Mouse (Mus musculus) kidney, embryonic 14.5 days (tissue): ENCODE measurements around the gene Slco4a1. TPM values are rescaled to one million over a fixed set of nuclear protein-coding genes. Genes with fewer than 3 reads are reported as not detected.

Experiments
- ATAC-seq: fragments of 200-750 bp; cut with Nextera tagmentation; 2 replicates; pipeline ENCODE4 v1.8.0; 2017; ENCODE audit warnings: moderate number of reproducible peaks, mild to moderate bottlenecking, moderate TSS enrichment, moderate library complexity; ENCODE audit not compliant: low FRiP score, low TSS enrichment
- H3K27ac ChIP-seq: fragments of 300-500 bp; sonication (generic); 2 replicates; pipeline ENCODE4 v1.5.1; 2014; ENCODE audit warnings: low read depth, mild to moderate bottlenecking, low read length, moderate library complexity, mixed read lengths
- H3K27me3 ChIP-seq: fragments of 300-500 bp; sonication (generic); 2 replicates; pipeline ENCODE4 v1.6.1; 2014; ENCODE audit warnings: mild to moderate bottlenecking, low read length; ENCODE audit not compliant: control insufficient read depth, insufficient read depth
- H3K36me3 ChIP-seq: fragments of 300-500 bp; sonication (generic); 2 replicates; pipeline ENCODE4 v1.6.1; 2014; ENCODE audit warnings: low read length, mixed read lengths; ENCODE audit not compliant: control insufficient read depth, insufficient read depth
- H3K4me1 ChIP-seq: fragments of 300-500 bp; sonication (generic); 2 replicates; pipeline ENCODE4 v1.6.1; 2014; ENCODE audit warnings: low read length, mixed read lengths; ENCODE audit not compliant: control insufficient read depth, insufficient read depth
- H3K4me2 ChIP-seq: fragments of 300-500 bp; sonication (generic); replicated peaks from 2 replicates; pipeline ENCODE4 v1.6.1; 2014; ENCODE audit warnings: low read depth, mild to moderate bottlenecking, low read length
- H3K4me3 ChIP-seq: fragments of 300-500 bp; sonication (generic); 2 replicates; pipeline ENCODE4 v1.5.1; 2014; ENCODE audit warnings: mild to moderate bottlenecking, low read length
- H3K9ac ChIP-seq: fragments of 300-500 bp; sonication (generic); 2 replicates; pipeline ENCODE4 v1.6.1; 2014; ENCODE audit warnings: low read depth, mild to moderate bottlenecking, low read length, moderate library complexity
- H3K9me3 ChIP-seq: fragments of 300-500 bp; sonication (generic); 2 replicates; pipeline ENCODE4 v1.6.1; 2016; ENCODE audit warnings: low read length; ENCODE audit not compliant: control insufficient read depth
- WGBS: fragments of 180-500 bp; shearing (Covaris S2); extraction: QIAGEN DNeasy Blood & Tissue Kit; methylation state at CpG from one replicate; pipeline ENCODE4 v1.1.7; 2014; 5-methylcytosine and 5-hydroxymethylcytosine counted together
- polyA plus RNA-seq: library from polyadenylated mRNA; unstranded; fragments of >200 nt; fragmentation: Nextera tagmentation; extraction: Ambion mirVana; gene quantifications from 2 replicates; pipeline ENCODE4 v1.2.1, GENCODE M21; 2014

The Slco4a1 gene
- polyA plus RNA-seq, result 1.1 and 1.9 TPM in 2 replicates

GRCm38 (mm10) chr2:180455723-180456698 is at the start of gene Slco4a1:
TSS of gene Slco4a1 (plus strand) at chr2:180456245.
- Histone ChIP-seq H3K27ac (no peak within 1 kb of the TSS), H3K4me3 (peak within 1 kb of the TSS; percentile 50), H3K36me3 (no peaks in the 10 kb centered on the region), H3K4me2 (peak within 1 kb of the TSS; percentile 96), H3K27me3 (peaks cover 20% of the 10 kb centered on the region), H3K4me1 (no peaks in the 10 kb centered on the region), H3K9ac (peak within 1 kb of the TSS; percentile 32; the same call in 1 of the 2 replicates), H3K9me3 (no peaks in the 10 kb centered on the region)
- ATAC-seq, result peak; percentile 96
- WGBS, result 2% methylated on average over 65 of the region's 65 CpGs

DNA sequence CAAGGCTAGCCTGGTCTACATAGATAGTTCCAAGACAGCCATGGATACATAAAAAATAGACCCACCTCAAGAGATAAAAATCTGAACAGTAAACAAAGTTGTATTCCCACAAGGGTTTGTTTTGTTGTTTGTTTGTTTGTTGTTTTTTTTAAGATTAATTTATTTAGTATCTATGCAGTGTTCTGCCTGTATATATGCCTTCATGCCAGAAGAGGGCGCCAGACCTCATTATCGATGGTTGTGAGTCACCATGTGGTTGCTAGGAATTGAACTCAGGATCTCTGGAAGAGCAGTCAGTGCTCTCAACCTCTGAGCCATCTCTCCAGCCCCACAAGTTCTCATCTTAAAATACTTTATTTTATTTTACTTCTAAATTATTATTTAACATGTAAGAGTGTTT is 47.6 kb upstream of the Slco4a1 start:
- Histone ChIP-seq H3K4me2 (no peak overlapping the region), H3K4me3 (no peak overlapping the region), H3K9ac (no peak overlapping the region), H3K4me1 (no peaks in the 10 kb centered on the region), H3K36me3 (no peaks in the 10 kb centered on the region), H3K27me3 (no peaks in the 10 kb centered on the region), H3K9me3 (no peaks in the 10 kb centered on the region), H3K27ac (no peak overlapping the region)
- no peak for ATAC-seq
- WGBS, result 33% methylated on average over 2 of the region's 2 CpGs

- Histone ChIP-seq H3K4me2 (no peak overlapping the region), H3K27ac (no peak overlapping the region), H3K9ac (no peak overlapping the region), H3K4me1 (no peaks in the 10 kb centered on the region), H3K36me3 (no peaks in the 10 kb centered on the region), H3K9me3 (no peaks in the 10 kb centered on the region), H3K27me3 (no peaks in the 10 kb centered on the region), H3K4me3 (no peak overlapping the region)
- 66% methylated on average over 8 of the region's 8 CpGs for WGBS
- no peak for ATAC-seq
Measured at GRCm38 (mm10) chr2:180410432-180410831, 45.6 kb upstream of the Slco4a1 start.

DNA sequence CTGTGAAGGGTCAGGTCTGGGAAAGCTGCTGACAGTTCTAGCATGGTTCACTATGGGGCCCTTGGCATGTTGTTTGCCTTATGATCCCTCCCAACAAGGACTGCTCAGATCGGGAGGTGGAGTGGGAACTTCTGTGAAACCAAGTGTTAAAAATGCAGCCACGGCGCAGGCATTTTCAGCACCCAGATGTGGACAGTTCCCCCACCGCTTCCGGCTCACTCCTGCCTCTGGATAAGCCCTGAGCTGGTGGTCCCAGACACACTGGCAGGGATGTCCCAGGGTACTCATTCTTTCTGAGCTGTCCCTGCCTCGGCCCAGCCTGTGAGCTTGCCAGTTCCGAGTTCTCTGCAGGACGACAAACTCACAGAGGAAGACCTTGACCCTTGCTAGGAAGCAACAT is 45.0 kb upstream of the Slco4a1 start:
- ATAC-seq, result no peak
- Histone ChIP-seq H3K27ac (no peak overlapping the region), H3K27me3 (no peaks in the 10 kb centered on the region), H3K9ac (no peak overlapping the region), H3K4me2 (no peak overlapping the region), H3K9me3 (no peaks in the 10 kb centered on the region), H3K36me3 (no peaks in the 10 kb centered on the region), H3K4me1 (no peaks in the 10 kb centered on the region), H3K4me3 (no peak overlapping the region)
- WGBS, result 9% methylated on average over 8 of the region's 8 CpGs

DNA sequence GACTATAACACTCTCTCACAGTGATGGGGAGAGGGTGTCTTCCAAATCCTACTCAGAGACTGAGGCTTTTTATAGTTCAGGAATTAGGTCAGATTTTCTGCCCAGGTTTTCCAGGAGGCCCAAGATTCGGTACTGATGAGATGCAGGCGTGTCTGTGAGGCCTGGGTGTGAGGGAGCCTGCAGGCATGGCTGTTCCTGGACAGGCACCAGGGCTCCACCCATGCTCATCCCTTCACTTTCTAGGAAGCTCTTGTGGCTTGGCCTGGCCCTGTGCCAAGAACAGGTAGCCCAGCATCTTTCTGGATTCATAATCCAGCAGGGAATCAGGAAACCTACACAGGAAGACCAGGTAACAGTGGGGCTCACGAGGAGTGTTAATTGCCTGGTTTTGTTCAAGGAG is 40.4 kb upstream of the Slco4a1 start:
- no peaks in the 10 kb centered on the region for H3K4me1 ChIP-seq
- WGBS, result 76% methylated on average over 3 of the region's 3 CpGs
- no peak overlapping the region for H3K9ac ChIP-seq
- H3K4me3 ChIP-seq, result no peak overlapping the region
- no peaks in the 10 kb centered on the region for H3K9me3 ChIP-seq
- no peak overlapping the region for H3K4me2 ChIP-seq
- H3K27me3 ChIP-seq, result no peaks in the 10 kb centered on the region
- no peaks in the 10 kb centered on the region for H3K36me3 ChIP-seq
- H3K27ac ChIP-seq, result no peak overlapping the region
- no peak for ATAC-seq

- Histone ChIP-seq H3K27ac (no peak overlapping the region), H3K4me2 (no peak overlapping the region), H3K4me3 (no peak overlapping the region), H3K4me1 (no peaks in the 10 kb centered on the region), H3K36me3 (no peaks in the 10 kb centered on the region), H3K9me3 (no peaks in the 10 kb centered on the region), H3K9ac (no peak overlapping the region), H3K27me3 (no peaks in the 10 kb centered on the region)
- no peak for ATAC-seq
- 15% methylated on average over 9 of the region's 9 CpGs for WGBS
Measured at GRCm38 (mm10) chr2:180417731-180418130, 38.3 kb upstream of the Slco4a1 start.

DNA sequence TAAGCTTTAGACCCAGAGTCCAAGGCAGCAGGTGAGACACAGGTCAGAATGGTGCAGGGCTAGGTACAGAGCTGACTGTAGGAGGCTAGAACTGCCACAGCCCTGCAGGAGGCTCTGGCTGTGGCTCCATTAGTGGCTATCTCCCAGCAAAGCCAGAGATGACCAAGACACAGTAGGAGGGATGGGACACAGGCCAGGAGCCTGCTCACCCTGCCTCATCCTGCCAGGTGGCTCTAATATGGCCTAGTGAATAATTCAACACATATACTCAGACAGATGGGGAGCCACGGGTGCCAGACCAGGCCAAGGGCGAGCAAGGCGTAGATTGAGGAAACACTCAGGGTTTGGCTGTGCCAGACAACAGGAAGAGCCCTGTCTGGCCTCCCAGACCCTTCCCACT is 35.4 kb upstream of the Slco4a1 start:
- Histone ChIP-seq H3K27ac (no peak overlapping the region), H3K4me1 (no peaks in the 10 kb centered on the region), H3K27me3 (no peaks in the 10 kb centered on the region), H3K36me3 (no peaks in the 10 kb centered on the region), H3K9ac (no peak overlapping the region), H3K9me3 (no peaks in the 10 kb centered on the region), H3K4me3 (no peak overlapping the region), H3K4me2 (no peak overlapping the region)
- ATAC-seq, result no peak
- WGBS, result 81% methylated on average over 3 of the region's 3 CpGs

GRCm38 (mm10) chr2:180425115-180425514 is 30.9 kb upstream of the Slco4a1 start:
- Histone ChIP-seq H3K27ac (no peak overlapping the region), H3K9ac (no peak overlapping the region), H3K4me2 (no peak overlapping the region), H3K4me3 (no peak overlapping the region), H3K4me1 (no peaks in the 10 kb centered on the region), H3K9me3 (no peaks in the 10 kb centered on the region), H3K36me3 (no peaks in the 10 kb centered on the region), H3K27me3 (0 out of 2 replicates have a peak, but pooled peaks cover 3% of the 10 kb centered on the region)
- ATAC-seq, result no peak
- 59% methylated on average over 2 of the region's 2 CpGs for WGBS

GRCm38 (mm10) chr2:180427073-180427472 is 29.0 kb upstream of the Slco4a1 start:
- Histone ChIP-seq H3K27ac (no peak overlapping the region), H3K4me2 (no peak overlapping the region), H3K4me1 (no peaks in the 10 kb centered on the region), H3K9me3 (no peaks in the 10 kb centered on the region), H3K9ac (no peak overlapping the region), H3K27me3 (0 out of 2 replicates have a peak, but pooled peaks cover 3% of the 10 kb centered on the region), H3K36me3 (no peaks in the 10 kb centered on the region), H3K4me3 (no peak overlapping the region)
- ATAC-seq, result no peak
- 69% methylated on average over 8 of the region's 8 CpGs for WGBS
